Mouse (Mus musculus) CD4-positive, CD25-positive, alpha-beta regulatory T cell, adult 4 months (primary cell): ENCODE data around the gene Nol9. TPM values are rescaled to one million over a fixed set of nuclear protein-coding genes. Genes with fewer than 3 reads are reported as not detected.
A peak's percentile ranks its signal among the peaks of the same experiment; 100 is the strongest.
"Not testable (repeated sequence)": the region's sequence is repeated elsewhere in the genome, so short reads cannot be mapped to it uniquely, and the experiment has no call there.

Experiments
- ATAC-seq: one replicate; pipeline ENCODE4 v1.8.0; 2017
- polyA plus RNA-seq, 2 experiments: library from polyadenylated mRNA; unstranded; fragments of 100-300 nt; shearing (Covaris generic); gene quantifications; one replicate each; pipeline ENCODE4 v1.2.1; 2017

The Nol9 gene
- polyA plus RNA-seq, 2 experiments from 2014 or later = 11.3 to 14.9 TPM

DNA sequence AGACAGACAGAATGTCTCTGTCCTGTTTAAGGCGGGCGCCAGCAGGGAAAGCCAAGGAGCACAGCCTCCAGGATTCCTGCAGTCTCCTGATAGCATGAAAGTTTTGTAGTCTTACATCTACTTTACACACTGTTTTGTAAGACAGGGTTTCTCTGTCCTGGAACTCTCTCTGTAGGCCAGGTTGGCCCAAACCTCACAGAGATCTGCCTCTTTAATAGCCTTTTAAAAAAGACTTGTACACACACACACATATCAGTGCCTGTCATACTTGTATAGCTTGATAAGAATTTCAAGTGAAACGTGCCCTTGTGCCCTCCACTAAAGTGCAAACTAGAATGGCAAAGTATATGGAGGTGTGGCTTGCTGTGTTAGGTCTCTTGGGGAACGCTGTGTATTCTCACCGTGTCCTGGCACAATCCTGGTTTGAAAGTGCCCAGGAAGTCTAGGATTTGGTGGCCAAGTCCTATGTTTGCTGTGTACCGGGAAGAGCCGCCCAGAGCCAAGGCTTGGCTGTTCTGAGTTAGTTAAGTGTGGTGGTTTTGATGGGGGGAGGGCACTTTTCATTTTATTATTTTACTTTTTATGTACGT lies 27.9 kb upstream of the Nol9 start:
- ATAC-seq = no peak

DNA sequence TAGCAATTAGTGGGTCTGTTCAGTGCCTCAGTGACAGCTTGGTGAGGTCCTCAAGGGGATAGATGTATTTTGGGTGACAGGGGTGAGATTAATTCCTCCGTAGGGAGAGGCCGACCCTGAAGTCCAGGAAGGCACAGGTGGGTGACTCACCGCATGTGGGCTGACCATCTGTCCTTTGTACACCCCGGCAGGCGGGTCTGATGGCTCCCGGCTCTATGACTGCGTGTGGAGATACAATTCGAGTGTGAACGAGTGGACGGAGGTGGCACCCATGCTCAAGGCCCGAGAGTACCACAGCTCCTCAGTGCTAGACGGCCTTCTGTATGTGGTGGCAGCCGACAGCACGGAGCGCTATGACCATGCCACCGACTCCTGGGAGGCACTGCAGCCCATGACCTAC lies 27.0 kb upstream of the Nol9 start:
- no peak for ATAC-seq

DNA sequence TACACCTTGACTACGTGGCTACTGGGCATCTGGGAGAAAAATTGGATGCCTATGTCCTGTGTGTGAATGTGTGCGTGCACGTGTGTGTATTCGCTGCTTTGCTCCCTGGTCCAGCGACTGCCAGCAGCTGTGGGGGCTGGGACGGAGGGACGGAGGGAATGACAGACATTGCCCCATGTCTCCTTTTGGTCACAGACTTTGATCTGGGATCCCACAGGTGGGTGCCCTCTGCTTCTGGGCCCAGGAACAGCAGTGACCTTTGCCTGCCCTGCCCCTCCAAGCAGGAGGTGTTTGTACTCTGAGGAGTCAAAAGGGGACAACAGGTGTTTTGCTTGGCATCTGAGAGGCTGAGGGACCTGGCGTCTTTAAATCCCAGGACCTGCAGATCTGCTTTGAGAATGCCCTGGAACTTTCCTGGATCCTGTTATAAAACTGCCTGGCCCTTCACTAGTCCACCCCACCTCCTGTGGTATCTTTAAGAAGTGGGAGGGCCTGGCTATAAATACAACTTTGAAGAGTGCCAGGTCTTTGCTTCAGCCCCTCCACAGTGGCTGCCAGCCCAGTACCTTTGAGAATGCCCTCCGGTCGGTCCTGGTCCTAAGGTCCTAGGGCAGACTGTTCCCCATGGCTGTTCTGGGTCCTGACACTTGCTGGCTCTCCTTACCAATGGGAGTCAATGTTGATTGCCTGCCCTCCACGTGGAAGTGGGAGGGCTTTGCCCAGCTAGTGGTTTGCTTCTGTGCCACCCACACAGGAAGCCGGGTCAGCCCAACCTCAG lies 25.9 kb upstream of the Nol9 start:
- no peak for ATAC-seq

DNA sequence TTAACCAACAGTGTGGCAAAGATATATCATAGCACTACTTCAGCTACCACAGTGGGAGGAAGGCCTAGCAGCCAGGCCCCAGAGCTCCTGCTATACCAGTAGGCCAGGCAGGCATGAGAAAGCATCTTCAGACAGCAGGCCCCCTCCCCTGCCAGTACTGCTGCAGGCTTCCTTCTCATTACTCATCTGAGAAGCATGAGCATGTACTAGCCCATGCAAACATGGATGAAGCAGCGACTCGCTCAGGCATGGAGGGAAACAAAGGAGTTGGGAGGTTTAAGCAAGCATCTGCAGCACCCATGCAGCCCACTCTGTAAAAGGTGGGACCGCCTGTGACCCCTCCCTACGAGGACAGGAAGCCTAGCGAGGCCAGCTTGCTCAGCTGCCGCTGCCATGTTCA lies 20.0 kb upstream of the Nol9 start:
- no peak for ATAC-seq

DNA sequence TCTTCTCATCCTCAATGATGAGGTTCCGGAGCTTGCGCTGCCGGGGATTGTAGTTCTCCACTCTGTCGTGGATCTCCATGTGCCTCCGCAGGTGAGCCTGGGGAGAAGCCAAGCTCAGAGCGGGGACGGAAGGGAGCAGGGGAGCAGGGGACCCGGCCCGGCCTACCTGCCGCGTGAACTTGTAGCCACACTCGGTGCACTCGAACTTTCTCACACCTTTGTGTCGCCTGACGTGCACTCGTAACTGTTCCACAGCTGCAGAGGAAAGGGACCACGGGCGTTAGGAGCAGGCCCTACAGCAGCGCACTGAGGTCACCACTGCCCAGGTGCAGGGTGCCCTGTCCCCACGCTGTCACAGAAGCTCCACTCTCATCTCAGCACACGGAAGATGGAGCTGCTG lies 19.1 kb upstream of the Nol9 start:
- ATAC-seq = no peak

DNA sequence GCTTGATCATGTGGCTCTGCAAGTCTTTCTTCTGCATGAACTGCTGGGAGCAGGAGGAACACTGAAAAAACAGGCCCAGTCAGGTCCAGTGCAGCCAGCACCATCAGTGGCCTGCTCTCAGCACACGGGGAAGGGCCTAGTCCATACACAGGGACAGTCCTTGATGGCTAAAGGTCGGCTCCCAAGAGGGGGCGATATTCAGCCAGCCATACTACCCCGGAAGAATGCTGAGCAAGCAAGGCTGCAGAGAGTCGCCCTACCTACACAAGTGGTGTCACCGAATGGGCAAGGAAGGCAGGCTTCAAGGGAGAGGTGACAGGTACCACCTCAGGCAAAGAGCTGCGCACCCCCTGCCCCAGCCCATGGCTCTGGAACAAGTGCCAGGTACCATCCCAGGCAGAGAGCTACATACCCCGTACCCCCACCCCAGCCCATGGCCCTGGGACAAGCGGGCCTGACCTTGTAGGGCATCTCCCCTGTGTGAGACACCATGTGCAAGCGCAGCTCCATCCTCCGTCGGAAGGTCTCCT lies 17.5 kb upstream of the Nol9 start:
- no peak for ATAC-seq

DNA sequence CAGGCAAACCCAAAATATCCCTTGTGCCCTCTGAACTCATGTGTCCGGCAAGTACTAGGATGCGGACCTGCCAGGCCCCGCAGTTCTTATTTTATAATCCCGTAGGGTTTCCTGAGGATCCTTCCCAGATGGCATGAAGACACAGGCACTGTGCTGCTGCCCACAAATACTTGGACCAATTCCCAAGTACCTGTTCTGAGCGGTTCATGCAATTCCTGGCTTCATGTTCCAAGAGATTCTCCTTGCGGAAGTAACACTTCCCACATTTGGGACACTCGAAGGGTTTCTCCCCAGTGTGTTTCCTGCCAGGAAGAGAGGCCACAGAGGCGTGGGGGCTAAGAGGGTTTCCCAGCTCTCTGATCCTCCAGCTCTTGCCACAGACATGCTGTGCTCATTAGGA lies 16.6 kb upstream of the Nol9 start:
- ATAC-seq = no peak

DNA sequence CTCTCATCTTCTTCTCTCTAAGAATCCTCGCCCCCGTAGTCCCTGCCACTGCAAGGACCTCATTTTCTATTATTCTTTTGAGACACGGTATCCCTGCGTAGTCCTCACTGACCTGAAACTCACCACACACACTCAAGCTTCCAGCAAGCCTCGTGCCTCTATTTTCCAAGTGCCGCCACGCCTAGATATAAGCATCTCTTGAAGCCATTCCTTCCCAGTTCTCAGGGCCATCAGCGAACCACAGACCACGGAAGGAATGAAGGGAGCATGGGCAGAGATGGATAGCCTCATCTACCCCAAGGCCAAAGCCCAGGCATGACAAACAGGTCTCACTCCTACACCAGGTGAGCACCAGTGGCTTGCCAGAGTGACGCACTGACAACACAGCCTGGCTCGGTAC lies 14.6 kb upstream of the Nol9 start:
- ATAC-seq = no peak

DNA sequence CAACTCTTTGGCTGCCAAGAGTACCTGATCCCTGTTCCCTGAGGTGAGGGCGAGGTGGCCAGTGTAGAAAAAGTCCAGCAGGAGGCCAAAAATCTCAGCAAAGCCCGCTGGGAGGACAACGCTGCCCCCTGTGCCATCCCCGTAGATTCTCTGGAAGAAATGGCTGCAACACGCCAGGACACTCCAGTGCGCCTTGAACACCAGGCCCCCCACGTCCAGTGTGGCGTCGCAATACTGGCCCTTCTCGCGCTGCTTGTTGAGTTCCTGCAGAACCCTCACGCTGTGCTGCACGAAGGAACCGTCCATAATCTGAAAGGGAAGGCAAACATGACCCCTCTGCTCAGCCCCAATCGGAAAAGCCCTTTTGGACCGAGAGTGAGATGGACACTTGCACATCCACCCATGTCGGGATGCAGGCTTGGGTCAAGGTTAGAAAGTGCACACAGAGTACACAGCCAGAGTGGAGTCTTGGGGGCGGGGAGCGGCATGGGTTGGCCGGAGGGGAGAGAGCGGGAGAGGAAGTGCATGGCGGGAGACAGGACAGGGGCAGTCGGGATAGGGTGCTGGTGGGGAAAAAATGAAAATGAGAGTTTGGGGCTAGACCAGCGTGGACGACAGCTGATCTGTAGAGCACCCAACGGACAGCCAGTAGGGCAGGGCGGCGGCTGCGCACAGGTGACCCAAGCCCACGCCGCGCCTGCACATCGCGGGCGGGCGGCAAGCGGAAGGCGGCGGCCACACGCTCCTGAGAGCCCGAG lies 12.2 kb upstream of the Nol9 start:
- no peak for ATAC-seq

DNA sequence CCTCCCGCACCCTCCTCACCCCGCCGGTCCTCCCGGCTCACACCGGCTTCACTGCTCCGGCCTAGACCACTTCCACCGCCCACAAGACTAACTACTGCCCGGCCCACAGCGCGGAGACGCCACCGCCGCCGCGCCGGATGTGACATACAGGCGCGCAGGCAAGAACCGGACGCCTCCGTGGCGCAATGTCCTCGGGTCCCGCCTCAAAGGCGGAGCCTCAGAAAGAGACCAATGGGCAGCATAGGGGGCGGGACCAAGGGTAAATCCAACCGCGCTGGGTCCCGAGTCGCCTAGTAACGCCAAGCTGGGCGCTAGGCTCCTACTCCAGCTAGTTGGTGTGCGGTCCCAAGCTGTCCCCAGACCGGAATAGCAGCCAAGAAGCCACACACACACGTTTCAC lies 11.6 kb upstream of the Nol9 start, which contains the start of gene Zbtb48:
Gene Zbtb48, minus strand, starts transcription at position 148 of the 400 bp plus-strand sequence.
- ATAC-seq = peak; percentile 99

DNA sequence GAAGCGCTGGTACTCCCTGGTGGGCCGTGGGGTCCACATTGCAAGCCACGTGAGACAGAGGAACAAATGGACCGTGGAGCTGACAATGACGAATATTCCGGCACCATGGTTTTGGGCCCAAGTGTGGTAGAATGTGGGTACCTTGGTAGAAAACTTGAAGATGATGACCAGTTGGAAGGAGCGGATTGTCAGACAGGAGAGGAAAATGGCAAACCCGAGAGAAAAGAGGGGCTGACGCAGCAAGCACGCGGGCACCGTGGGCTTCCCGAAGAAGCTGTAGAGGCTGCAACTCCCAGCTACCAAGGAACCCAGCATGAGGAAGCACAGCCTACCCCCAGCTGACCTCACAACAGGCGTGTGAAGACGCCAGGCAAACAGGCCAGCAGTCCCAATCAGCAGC lies 10.7 kb upstream of the Nol9 start:
- no peak for ATAC-seq

DNA sequence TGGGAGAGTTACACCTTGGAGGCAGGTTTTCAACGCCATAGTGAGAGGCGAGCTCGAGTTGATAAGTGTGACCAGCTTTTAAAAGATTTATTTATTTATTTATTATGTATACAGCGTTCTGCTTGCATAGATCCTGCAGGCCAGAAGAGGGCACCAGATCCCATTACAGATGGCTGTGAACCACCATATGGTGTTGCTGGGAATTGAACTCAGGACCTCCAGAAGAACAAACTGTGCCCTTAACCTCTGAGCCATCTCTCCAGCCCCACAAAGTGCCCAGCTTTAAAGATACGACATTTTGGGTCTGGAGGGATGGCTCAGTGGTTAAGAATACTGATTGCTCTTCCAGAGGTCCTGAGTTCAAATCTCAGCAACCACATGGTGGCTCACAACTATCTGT lies 10.0 kb upstream of the Nol9 start:
- no peak for ATAC-seq

DNA sequence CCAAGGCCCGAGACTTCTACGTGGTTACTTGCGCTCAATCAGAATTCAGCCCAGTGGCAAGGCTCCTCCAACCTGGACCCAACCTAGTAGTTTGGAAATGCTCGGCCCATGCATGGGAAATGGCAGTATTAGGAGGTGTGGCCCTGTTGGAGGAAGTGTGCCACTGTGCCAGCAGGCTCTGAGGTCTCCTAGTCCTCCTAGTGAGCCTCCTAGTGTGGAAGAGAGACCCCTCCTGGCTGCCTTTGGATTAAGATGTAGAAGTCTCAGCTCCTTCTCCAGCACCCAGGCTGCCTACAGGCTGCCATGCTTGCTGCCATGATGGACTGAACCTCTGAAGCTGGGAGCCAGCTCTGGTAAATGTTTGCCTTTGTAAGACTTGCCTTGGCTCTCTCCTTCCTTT lies 9.1 kb upstream of the Nol9 start:
- ATAC-seq = no peak

DNA sequence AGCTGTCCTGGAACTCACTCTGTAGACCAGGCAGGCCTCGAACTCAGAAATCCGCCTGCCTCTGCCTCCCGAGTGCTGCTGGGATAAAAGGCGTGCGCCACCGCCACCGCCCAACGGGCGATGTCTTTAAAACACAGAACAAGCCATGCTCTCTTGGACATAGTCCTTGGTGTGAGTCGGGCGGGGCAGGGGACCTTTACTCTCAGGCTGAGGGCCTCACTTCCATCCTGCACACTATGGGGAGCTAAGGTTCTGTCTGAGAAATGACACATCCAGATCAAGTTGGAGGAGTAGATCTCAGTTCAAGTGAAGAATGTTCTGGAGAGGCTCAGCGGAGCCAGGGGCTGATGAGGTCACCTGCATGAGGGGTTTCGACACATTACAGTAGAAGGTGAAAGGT lies 6.2 kb upstream of the Nol9 start:
- no peak for ATAC-seq

DNA sequence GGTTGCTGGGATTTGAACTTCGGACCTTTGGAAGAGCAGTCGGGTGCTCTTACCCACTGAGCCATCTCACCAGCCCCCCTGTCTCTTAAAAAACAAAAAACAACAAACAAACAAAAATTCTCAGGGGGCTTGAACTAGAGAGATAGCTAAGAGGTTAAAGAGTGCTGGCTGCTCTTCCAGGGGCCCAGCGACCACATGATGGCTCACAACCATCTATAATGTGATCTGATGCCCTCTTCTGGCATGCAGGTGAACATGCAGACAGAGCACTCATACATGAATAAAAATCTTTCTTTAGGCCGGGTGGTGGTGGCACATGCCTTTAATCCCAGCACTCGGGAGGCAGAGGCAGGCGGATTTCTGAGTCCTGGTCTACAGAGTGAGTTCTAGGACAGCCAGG lies 2.7 kb upstream of the Nol9 start:
- ATAC-seq = not testable (repeated sequence)

DNA sequence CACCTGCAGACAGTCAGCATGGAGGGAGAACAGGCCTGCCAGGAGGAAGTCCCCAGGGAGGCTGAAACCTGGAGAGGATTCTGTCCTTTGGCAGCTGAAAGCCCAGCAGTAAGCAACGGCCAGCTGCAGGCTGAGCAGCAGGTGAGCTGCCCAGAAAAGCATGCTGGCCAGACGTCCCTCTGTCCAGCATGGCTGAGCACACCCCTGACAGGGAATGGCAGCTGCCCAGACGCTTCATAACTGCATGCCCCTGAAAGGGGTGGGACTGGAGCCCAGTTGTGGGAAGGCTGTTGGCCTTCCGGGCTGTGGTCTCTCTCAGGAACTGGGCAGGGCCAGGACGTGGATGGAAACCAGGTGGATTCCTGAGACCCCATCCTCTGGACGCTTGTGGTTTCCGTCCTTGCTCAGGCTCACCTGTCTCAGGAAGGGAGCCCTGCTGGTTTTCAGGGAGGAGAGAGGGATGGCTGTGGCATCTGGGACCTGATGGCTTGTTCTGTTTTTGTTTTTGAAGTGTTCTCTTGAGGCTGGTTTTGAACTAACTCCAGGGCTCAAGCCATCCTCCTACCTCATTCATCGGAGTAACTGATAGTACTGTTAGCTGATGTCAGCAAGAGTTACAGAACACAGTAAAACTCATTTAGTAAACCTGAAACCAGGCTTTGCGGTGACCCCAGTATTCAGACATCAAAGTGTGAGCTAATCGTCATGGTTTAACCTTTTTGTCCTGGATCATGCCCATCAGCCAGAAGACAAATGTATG lies 716 bp upstream of the Nol9 start, which contains the start of gene Tas1r1:
Gene Tas1r1, minus strand, starts transcription at position 344 of the 760 bp plus-strand sequence.
- peak; percentile 12 for ATAC-seq

DNA sequence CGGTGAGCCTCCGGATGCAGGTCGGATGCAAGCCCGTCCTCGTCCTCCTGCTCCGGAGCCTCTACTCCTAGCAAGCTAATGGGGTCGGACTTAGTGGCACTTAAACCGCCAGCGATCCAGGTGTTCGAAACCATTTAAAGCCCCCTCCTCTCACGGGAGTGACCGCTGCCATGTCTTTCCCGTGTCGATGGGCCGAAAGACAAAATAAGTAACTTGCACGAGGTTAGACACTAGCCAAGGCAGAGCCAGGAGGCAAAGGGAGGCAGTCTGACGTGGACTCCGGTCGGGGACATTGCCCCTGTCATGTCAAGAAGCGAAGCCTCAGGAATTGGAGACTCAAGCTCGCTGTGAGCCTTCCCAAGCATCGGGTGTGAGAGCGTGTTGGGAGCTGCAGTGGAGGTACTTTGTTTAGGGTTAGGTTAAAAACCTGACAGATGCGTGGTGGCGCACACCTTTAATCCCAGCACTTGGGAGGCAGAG lies 750 bp downstream of the Nol9 start:
- ATAC-seq = no peak

DNA sequence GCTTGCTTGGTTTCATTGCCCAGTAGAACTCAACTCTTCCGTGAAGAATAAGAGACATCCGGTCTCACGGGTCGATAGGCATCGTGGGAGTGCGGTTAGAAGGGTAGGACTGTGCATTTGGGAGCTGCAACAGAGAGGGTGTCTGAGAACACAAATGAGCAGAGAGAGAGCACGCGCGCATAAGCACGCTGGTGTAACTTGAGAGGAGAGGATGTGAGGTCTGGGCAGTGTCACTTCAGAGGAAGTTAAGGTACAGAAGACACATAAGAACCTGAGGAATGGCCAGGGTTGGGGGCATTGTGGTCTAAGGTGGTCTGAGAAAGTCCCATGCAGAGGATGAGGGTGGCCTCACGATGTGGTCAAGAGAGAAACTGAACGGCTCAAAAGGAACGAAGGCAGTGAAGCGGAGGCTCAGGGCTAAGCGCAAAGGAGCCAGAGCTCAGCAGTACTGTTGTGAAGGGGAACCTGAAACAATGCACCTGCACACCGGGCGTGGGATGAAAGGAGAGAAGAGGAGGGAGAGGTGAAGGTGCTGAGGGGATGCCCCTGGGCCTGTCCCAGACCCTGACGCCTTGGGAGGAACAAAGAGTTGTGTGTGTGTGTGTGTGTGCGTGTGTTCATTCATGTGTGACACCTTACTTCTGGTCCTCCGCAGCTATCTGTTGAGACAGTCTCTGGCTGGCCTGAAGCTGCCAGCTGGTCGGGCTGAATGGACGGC lies 3.0 kb downstream of the Nol9 start:
- ATAC-seq = no peak

DNA sequence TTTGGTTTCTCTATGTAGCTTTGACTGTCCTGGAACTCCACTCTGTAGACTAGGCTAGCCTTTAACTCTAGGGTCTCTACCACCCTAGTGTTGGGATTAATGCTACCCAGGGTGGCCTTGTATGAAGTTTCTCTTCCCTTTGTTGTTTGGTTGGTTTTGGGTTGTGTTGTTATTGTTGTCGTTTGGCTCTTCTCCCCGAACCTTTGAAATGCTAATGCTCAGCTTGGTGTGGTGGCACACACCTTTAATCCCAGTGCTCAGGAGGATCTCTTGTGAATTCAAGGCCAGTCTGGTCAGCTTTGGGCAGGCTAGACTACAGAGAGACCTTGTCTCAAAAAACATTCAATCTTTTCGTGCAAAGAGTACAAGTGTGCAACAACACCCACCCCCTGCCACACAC lies 4.0 kb downstream of the Nol9 start:
- no peak for ATAC-seq

DNA sequence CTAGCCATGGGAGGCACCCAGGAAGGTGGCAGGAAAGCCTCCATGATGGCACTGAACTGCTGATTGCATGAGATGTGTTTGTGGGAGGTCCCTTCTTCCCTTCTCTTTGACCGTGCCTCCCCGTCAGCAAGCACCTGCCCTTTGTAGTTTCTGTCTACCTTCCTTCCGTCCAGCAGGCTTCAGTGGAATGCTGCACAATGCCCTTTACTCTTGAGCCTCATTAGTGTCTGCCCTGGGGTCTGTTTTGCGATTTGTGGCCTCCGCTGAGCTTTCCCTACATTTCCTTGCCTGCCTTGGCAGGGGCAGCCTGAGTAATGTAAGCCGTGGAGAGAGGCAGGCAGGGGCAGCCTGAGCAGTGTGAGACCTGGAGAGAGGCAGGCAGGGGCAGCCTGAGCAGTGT lies 5.5 kb downstream of the Nol9 start:
- no peak for ATAC-seq

DNA sequence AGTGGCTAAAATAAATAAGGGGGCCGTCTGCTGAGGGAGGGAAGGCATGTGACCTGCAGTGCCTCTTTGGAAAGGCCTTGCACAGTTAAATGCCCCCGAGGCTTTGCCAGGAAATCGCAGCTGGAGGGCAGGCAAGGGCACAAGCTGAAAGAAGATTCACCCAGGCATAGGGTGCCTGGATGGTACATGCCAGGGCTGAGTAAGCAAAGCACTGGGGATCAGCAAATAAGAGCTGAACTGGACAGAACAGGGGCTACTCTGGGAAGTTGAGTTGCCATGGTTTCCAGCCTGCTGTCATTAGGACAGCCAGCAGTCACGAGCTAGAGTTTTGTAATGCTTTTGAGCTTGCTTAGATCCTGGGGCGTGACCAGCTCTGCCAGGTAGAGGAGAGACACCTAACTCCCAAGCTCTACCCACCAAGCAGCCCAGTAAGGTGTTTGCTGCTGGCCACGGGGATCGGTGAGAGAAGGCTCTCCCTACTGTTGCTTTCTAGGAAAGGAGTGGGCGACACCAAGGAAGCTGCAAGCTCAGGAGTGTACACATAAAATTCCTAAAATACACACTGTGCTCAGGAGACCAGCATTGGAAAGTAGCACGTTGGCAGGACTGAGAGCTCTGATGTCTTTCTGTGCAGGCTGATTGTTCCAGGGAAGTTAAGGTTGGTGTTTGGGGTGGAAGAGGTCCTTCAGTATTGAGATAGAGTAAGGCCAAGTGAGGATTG lies 23.4 kb downstream of the Nol9 start:
- ATAC-seq = no peak
